Mouse (Mus musculus): Measurements from ENCODE around the gene Aunip. TPM values are rescaled to one million over a fixed set of nuclear protein-coding genes. Genes with fewer than 3 reads are reported as not detected.
A peak's percentile ranks its signal among the peaks of the same experiment; 100 is the strongest.

Aunip gene
- total and polyA plus RNA-seq, 2 experiments from 2014 or later: 1.1 to 1.8 TPM

DNA sequence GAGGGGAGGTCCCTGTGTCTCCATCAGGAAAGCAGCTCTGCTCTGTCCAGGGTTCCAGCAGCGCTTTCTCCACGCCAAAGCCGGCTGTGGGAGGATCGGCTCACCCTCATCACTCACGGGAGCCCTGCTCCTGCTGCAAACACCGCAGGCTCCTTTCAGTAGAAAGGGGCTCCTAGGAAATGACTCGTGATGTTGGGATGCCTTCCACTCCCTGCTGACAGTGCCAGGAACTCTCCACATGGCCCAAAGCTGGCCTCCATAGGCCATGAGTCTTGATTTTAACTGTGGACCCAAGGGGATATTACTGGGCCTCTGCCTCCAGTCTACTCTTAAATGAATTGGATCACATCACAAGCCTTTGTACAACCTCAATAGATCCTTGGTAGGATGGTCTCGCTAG, 59.0 kb downstream of the Aunip start:
- Histone ChIP-seq H3K27ac (ENCODE audit: low read depth, low read length) (no peak overlapping the region), H3K27me3 (ENCODE audit: insufficient read depth, low read length) (no peaks in the 10 kb centered on the region), H3K36me3 (ENCODE audit: insufficient read depth) (no peaks in the 10 kb centered on the region), H3K4me3 (ENCODE audit: low read depth, low read length) (no peak overlapping the region), H3K9me3 (ENCODE audit: low read length) (no peaks in the 10 kb centered on the region), H3K4me1 (ENCODE audit: insufficient read depth) (no peaks in the 10 kb centered on the region), H3K4me2 (ENCODE audit: low read depth) (no peak overlapping the region), H3K9ac (no peak overlapping the region)
- no peak for DNase-seq
- WGBS: 81% methylated on average over 8 of the region's 8 CpGs
- no peak for ATAC-seq
- TF ChIP-seq CTCF (IDR thresholded peaks at IDR 0.05; ENCODE audit: low read depth): no peak

- Histone ChIP-seq H3K9ac (no peak overlapping the region), H3K9me3 (ENCODE audit: low read length) (no peaks in the 10 kb centered on the region), H3K36me3 (ENCODE audit: insufficient read depth) (no peaks in the 10 kb centered on the region), H3K27me3 (ENCODE audit: insufficient read depth, low read length) (no peaks in the 10 kb centered on the region), H3K4me3 (ENCODE audit: low read depth, low read length) (no peak overlapping the region), H3K27ac (ENCODE audit: low read depth, low read length) (no peak overlapping the region), H3K4me1 (ENCODE audit: insufficient read depth) (no peaks in the 10 kb centered on the region), H3K4me2 (ENCODE audit: low read depth) (no peak overlapping the region)
- ATAC-seq (peak; percentile 56), DNase-seq (no peak)
- TF ChIP-seq CTCF (IDR thresholded peaks at IDR 0.05; ENCODE audit: low read depth): no peak
- WGBS: 48% methylated on average over 14 of the region's 14 CpGs
Measured at GRCm38 (mm10) chr4:134570704-134571451, 60.1 kb downstream of the Aunip start.

DNA sequence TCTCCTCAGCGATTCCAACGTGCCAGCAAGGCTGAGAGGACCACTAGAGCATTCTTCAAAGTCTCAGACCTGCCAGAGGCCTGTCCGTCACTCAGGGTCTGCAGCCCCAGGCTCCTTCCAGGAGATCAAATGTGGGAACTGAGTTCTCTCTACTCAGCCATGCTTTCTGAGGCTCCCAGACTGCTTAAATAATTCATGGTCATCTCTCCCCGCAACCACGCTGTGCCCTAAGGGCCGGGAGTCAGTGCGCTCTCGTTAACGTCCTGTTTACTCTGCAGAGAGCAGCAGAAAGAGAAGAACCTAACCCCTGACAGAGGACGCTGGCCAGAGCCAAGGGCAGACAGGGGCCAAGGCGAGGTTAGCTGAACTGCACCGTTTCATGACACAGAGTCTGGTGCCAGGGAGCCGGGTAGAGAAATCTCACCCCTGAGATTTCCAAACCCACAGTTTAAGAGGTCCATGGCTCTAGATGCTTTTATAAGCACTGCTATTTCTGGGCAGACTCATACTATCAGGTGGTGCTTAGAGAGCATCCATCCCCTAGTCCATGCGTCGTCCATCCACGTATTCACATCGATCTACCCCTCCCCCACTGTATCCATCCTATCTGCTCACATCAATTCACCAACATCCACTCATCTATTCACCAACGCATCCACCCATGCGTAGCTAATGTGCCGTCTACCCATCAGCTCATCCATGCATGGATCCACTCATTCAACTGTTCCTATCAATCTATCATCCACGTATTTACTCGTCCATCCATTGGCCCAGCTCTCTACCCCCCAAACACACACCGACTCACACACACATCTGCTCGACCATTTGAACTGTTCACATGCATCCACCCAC, 61.9 kb downstream of the Aunip start:
- DNase-seq: no peak

More for the DNA sequence above, 61.9 kb downstream of the Aunip start:
- WGBS: 87% methylated on average over 24 of the region's 24 CpGs
- Histone ChIP-seq H3K9ac (no peak overlapping the region), H3K27me3 (ENCODE audit: insufficient read depth, low read length) (no peaks in the 10 kb centered on the region), H3K9me3 (ENCODE audit: low read length) (no peaks in the 10 kb centered on the region), H3K36me3 (ENCODE audit: insufficient read depth) (no peaks in the 10 kb centered on the region), H3K27ac (ENCODE audit: low read depth, low read length) (no peak overlapping the region), H3K4me2 (ENCODE audit: low read depth) (no peak overlapping the region), H3K4me3 (ENCODE audit: low read depth, low read length) (no peak overlapping the region), H3K4me1 (ENCODE audit: insufficient read depth) (no peaks in the 10 kb centered on the region)
- TF ChIP-seq CTCF (IDR thresholded peaks at IDR 0.05; ENCODE audit: low read depth): no peak
- ATAC-seq: no peak

Small RNA genes lying within 50 kb of the gene (microRNA-seq; reads per million reads assigned to microRNA genes)
- gene Gm23634 (0 to 0.98 reads per million in 2 experiments), gene Mir6403 (0 reads per million in 2 experiments)

Other genes with a start within 250 kb of the Aunip start
- 42.2 and 43.8 TPM in 2 replicates for gene Pdik1l, start 223.1 kb upstream of the Aunip start, total RNA-seq (2014; rRNA removed)
- 21.7 and 28.9 TPM in 2 replicates for gene Pdik1l, start 223.1 kb upstream of the Aunip start, polyA plus RNA-seq (2015; fragmentation: Nextera tagmentation; extraction: Ambion mirVana)
- 1.3 and 1.5 TPM in 2 replicates for gene Trim63, start 195.9 kb upstream of the Aunip start, total RNA-seq (2014; rRNA removed)
- 0.18 and 0.31 TPM in 2 replicates for gene Trim63, start 195.9 kb upstream of the Aunip start, polyA plus RNA-seq (2015; fragmentation: Nextera tagmentation; extraction: Ambion mirVana)
- gene Slc30a2, start 167.8 kb upstream of the Aunip start, total RNA-seq (2014; rRNA removed): 0.08 TPM in 1 of 2 replicates, not detected in the other
- 0.15 and 0.28 TPM in 2 replicates for gene Slc30a2, start 167.8 kb upstream of the Aunip start, polyA plus RNA-seq (2015; fragmentation: Nextera tagmentation; extraction: Ambion mirVana)
- gene Extl1, start 127.1 kb upstream of the Aunip start, total RNA-seq (2014; rRNA removed): 0.95 and 1.4 TPM in 2 replicates
- gene Extl1, start 127.1 kb upstream of the Aunip start, polyA plus RNA-seq (2015; fragmentation: Nextera tagmentation; extraction: Ambion mirVana): 1.2 TPM in 2 replicates
- 11.1 and 18.0 TPM in 2 replicates for gene Pafah2, start 114.7 kb upstream of the Aunip start, total RNA-seq (2014; rRNA removed)
- gene Pafah2, start 114.7 kb upstream of the Aunip start, polyA plus RNA-seq (2015; fragmentation: Nextera tagmentation; extraction: Ambion mirVana): 6.4 and 7.6 TPM in 2 replicates
- gene Stmn1, start 42.7 kb upstream of the Aunip start, total RNA-seq (2014; rRNA removed): 2,537 and 3,460 TPM in 2 replicates
- 7,274 and 8,446 TPM in 2 replicates for gene Stmn1, start 42.7 kb upstream of the Aunip start, polyA plus RNA-seq (2015; fragmentation: Nextera tagmentation; extraction: Ambion mirVana)
- gene Paqr7, start 14.3 kb upstream of the Aunip start, total RNA-seq (2014; rRNA removed): 33.9 and 36.6 TPM in 2 replicates
- gene Paqr7, start 14.3 kb upstream of the Aunip start, polyA plus RNA-seq (2015; fragmentation: Nextera tagmentation; extraction: Ambion mirVana): 21.3 and 28.1 TPM in 2 replicates
- 116 and 119 TPM in 2 replicates for gene Mtfr1l, start 24.4 kb downstream of the Aunip start, total RNA-seq (2014; rRNA removed)
- gene Mtfr1l, start 24.4 kb downstream of the Aunip start, polyA plus RNA-seq (2015; fragmentation: Nextera tagmentation; extraction: Ambion mirVana): 191 and 194 TPM in 2 replicates
- gene Selenon, start 41.2 kb downstream of the Aunip start, total RNA-seq (2014; rRNA removed): 17.1 and 17.9 TPM in 2 replicates
- 11.8 and 13.4 TPM in 2 replicates for gene Selenon, start 41.2 kb downstream of the Aunip start, polyA plus RNA-seq (2015; fragmentation: Nextera tagmentation; extraction: Ambion mirVana)
- gene Man1c1, start 193.3 kb downstream of the Aunip start, total RNA-seq (2014; rRNA removed): 8.3 and 9.9 TPM in 2 replicates
- 1.7 and 2.4 TPM in 2 replicates for gene Man1c1, start 193.3 kb downstream of the Aunip start, polyA plus RNA-seq (2015; fragmentation: Nextera tagmentation; extraction: Ambion mirVana)